Mouse (Mus musculus) frontal cortex, postnatal 36 days (tissue): ENCODE data around the gene Crlf2.

ENCODE experiments used
- DNase-seq, 2 experiments: peaks; one replicate each; pipeline ENCODE4 v3.0.0; 2022; ENCODE audit warnings: low spot score in 2 of 2

Crlf2 gene

GRCm38 (mm10) chr5:109558404-109559160 is at the start of gene Crlf2:
Gene Crlf2 (minus strand): TSS chr5:109558993.
- peak; percentile 92 to 94 for DNase-seq

GRCm38 (mm10) chr5:109602585-109602984 is 43.8 kb upstream of the Crlf2 start:
- peak in 1 of 2 experiments; percentile 3 for DNase-seq

- peak in 1 of 2 experiments; percentile 1 for DNase-seq
Measured at GRCm38 (mm10) chr5:109601080-109601479, 42.3 kb upstream of the Crlf2 start.

- no peak for DNase-seq
Measured at GRCm38 (mm10) chr5:109598876-109599275, 40.1 kb upstream of the Crlf2 start.

GRCm38 (mm10) chr5:109596647-109597046 is 37.9 kb upstream of the Crlf2 start:
- DNase-seq, result no peak

- DNase-seq, result no peak
Measured at GRCm38 (mm10) chr5:109562829-109563228, 4.0 kb upstream of the Crlf2 start.

GRCm38 (mm10) chr5:109559191-109559590 is 398 bp upstream of the Crlf2 start:
- no peak for DNase-seq

- DNase-seq, result no peak
Measured at GRCm38 (mm10) chr5:109558123-109558403, 730 bp downstream of the Crlf2 start.

- peak; percentile 96 to 98 for DNase-seq
Measured at GRCm38 (mm10) chr5:109557321-109558122, 1.3 kb downstream of the Crlf2 start.

GRCm38 (mm10) chr5:109556591-109557320 is 2.0 kb downstream of the Crlf2 start:
- peak; percentile 93 to 95 for DNase-seq

GRCm38 (mm10) chr5:109555676-109556571 is 2.9 kb downstream of the Crlf2 start:
- no peak for DNase-seq

GRCm38 (mm10) chr5:109555236-109555675 is 3.5 kb downstream of the Crlf2 start:
- DNase-seq, result no peak

- no peak for DNase-seq
Measured at GRCm38 (mm10) chr5:109554091-109555050, 4.4 kb downstream of the Crlf2 start.

GRCm38 (mm10) chr5:109553160-109553930 is 5.4 kb downstream of the Crlf2 start:
- no peak for DNase-seq

GRCm38 (mm10) chr5:109552541-109552940 is 6.3 kb downstream of the Crlf2 start:
- DNase-seq, result no peak

GRCm38 (mm10) chr5:109552116-109552515 is 6.7 kb downstream of the Crlf2 start:
- DNase-seq, result no peak

GRCm38 (mm10) chr5:109551041-109551765 is 7.6 kb downstream of the Crlf2 start:
- no peak for DNase-seq

GRCm38 (mm10) chr5:109550225-109550935 is 8.4 kb downstream of the Crlf2 start:
- no peak for DNase-seq
